Mouse (Mus musculus) olfactory bulb, adult 2 months (tissue): Measurements from ENCODE around the gene Rtkn. TPM values are rescaled to one million over a fixed set of nuclear protein-coding genes. Genes with fewer than 3 reads are reported as not detected.
A peak's percentile ranks its signal among the peaks of the same experiment; 100 is the strongest.

Experiments used
- H3K27ac ChIP-seq: fragments of 200-500 bp; 2 replicates; pipeline ENCODE4 v1.5.1; 2012; ENCODE audit warnings: low read depth, low read length; ENCODE audit not compliant: insufficient read depth
- H3K4me1 ChIP-seq: fragments of 200-500 bp; 2 replicates; pipeline ENCODE4 v1.6.1; 2012; ENCODE audit warnings: low read length; ENCODE audit not compliant: control insufficient read depth, insufficient read depth
- H3K4me3 ChIP-seq: fragments of 200-500 bp; 2 replicates; pipeline ENCODE4 v1.5.1; 2012; ENCODE audit warnings: mild to moderate bottlenecking, low read depth, low read length, moderate library complexity; ENCODE audit not compliant: insufficient read depth
- CTCF ChIP-seq: fragments of 200-500 bp; IDR thresholded peaks from 2 replicates; pipeline ENCODE4 v1.5.1; 2012; ENCODE audit warnings: low read depth, mild to moderate bottlenecking, low read length, moderate library complexity; ENCODE audit not compliant: insufficient read depth
- POLR2A ChIP-seq: fragments of 200-500 bp; IDR thresholded peaks from 2 replicates; pipeline ENCODE4 v1.6.1; 2012; ENCODE audit warnings: mild to moderate bottlenecking, low read depth, low read length, moderate library complexity; ENCODE audit not compliant: insufficient read depth
- WGBS: fragments of 180-500 bp; shearing (Covaris S2); methylation state at CpG from one replicate; pipeline ENCODE4 v1.1.7; 2018; 5-methylcytosine and 5-hydroxymethylcytosine counted together
- polyA plus RNA-seq: library from polyadenylated mRNA; stranded (reverse); fragments of >200 nt; gene quantifications from 2 replicates; pipeline ENCODE4 v1.2.4, GENCODE M21; 2012; ENCODE audit warnings: low replicate concordance; ENCODE audit not compliant: missing spikeins, insufficient read depth, insufficient read length

The Rtkn gene
- polyA plus RNA-seq, 1 experiment, result not detected

GRCm38 (mm10) chr6:83115682-83116372 lies 19.4 kb upstream of the Rtkn start:
- no peak overlapping the region for H3K27ac ChIP-seq
- under 1% methylated on average over 40 of the region's 48 CpGs for WGBS

GRCm38 (mm10) chr6:83116373-83117164 lies 18.7 kb upstream of the Rtkn start:
- Histone ChIP-seq H3K4me3 (peak overlapping the region; percentile 78; the same call in 1 of the 2 replicates), H3K27ac (no peak overlapping the region), H3K4me1 (peaks cover 20% of the 10 kb centered on the region)
- 79% methylated on average over 11 of the region's 11 CpGs for WGBS
- TF ChIP-seq CTCF (no peak), POLR2A (no peak)

More at GRCm38 (mm10) chr6:83115682-83116372, 19.4 kb upstream of the Rtkn start:
- Histone ChIP-seq H3K4me1 (peaks cover 20% of the 10 kb centered on the region), H3K4me3 (peak overlapping the region; percentile 78)
- TF ChIP-seq POLR2A (no peak), CTCF (no peak)

GRCm38 (mm10) chr6:83117165-83117438 lies 18.2 kb upstream of the Rtkn start:
- Histone ChIP-seq H3K4me1 (peaks cover 22% of the 10 kb centered on the region), H3K27ac (no peak overlapping the region), H3K4me3 (no peak overlapping the region)
- TF ChIP-seq CTCF (no peak), POLR2A (no peak)
- WGBS, result 73% methylated on average over 4 of the region's 4 CpGs

- H3K4me3 ChIP-seq, result no peak overlapping the region
- H3K4me1 ChIP-seq, result peaks cover 24% of the 10 kb centered on the region
- no peak for TF ChIP-seq CTCF
- no peak for TF ChIP-seq POLR2A
- H3K27ac ChIP-seq, result no peak overlapping the region
- WGBS, result 91% methylated on average over 13 of the region's 13 CpGs
Measured at GRCm38 (mm10) chr6:83117616-83118015, 17.6 kb upstream of the Rtkn start.

GRCm38 (mm10) chr6:83118369-83118768 lies 16.9 kb upstream of the Rtkn start:
- Histone ChIP-seq H3K4me1 (peaks cover 27% of the 10 kb centered on the region), H3K27ac (no peak overlapping the region), H3K4me3 (no peak overlapping the region)
- WGBS, result 76% methylated on average over 11 of the region's 11 CpGs
- no peak for TF ChIP-seq CTCF
- TF ChIP-seq POLR2A, result no peak

GRCm38 (mm10) chr6:83118825-83119733 lies 16.2 kb upstream of the Rtkn start:
- Histone ChIP-seq H3K4me3 (no peak overlapping the region), H3K4me1 (peaks cover 27% of the 10 kb centered on the region), H3K27ac (no peak overlapping the region)
- no peak for TF ChIP-seq CTCF
- no peak for TF ChIP-seq POLR2A
- 74% methylated on average over 14 of the region's 14 CpGs for WGBS

- no peak overlapping the region for H3K4me3 ChIP-seq
- TF ChIP-seq POLR2A (no peak), CTCF (no peak)
- H3K4me1 ChIP-seq, result peaks cover 32% of the 10 kb centered on the region
- WGBS, result 64% methylated on average over 7 of the region's 7 CpGs
- no peak overlapping the region for H3K27ac ChIP-seq
Measured at GRCm38 (mm10) chr6:83119734-83120051, 15.6 kb upstream of the Rtkn start.

- Histone ChIP-seq H3K4me3 (peak within 1 kb of the TSS; percentile 82), H3K4me1 (peaks cover 27% of the 10 kb centered on the region), H3K27ac (peak within 1 kb of the TSS; percentile 74)
- TF ChIP-seq POLR2A (peak; percentile 79), CTCF (no peak)
- under 1% methylated on average over 38 of the region's 38 CpGs for WGBS
Measured at GRCm38 (mm10) chr6:83120930-83121862, 14.1 kb upstream of the Rtkn start, which contains the start of gene Wbp1. TSS of gene Wbp1 (minus strand) at chr6:83121559.
